Mouse (Mus musculus) erythroblast, embryonic 14.5 days (primary cell): ENCODE results near the gene Kxd1.

Experiments used
- GATA1 ChIP-seq: IDR thresholded peaks from 2 replicates; pipeline ENCODE4 v1.6.1; 2012; ENCODE audit warnings: low read length, inconsistent platforms, mixed read lengths
- TAL1 ChIP-seq: IDR thresholded peaks from 3 replicates; pipeline ENCODE4 v1.6.1; 2012; ENCODE audit warnings: low read length, inconsistent platforms, mixed read lengths

- TF ChIP-seq TAL1 (no peak), GATA1 (no peak)
Observed at GRCm38 (mm10) chr8:70527111-70527511, 645 bp downstream of the Kxd1 start.
